Mouse (Mus musculus) heart, embryonic 12.5 days (tissue): ENCODE measurements around the gene Sh2b3. TPM values are rescaled to one million over a fixed set of nuclear protein-coding genes. Genes with fewer than 3 reads are reported as not detected.

Experiments used
- ATAC-seq: fragments of 200-750 bp; cut with Nextera tagmentation; 2 replicates; pipeline ENCODE4 v1.8.0; 2017; ENCODE audit warnings: moderate TSS enrichment, moderate library complexity; ENCODE audit not compliant: insufficient number of reproducible peaks, low FRiP score
- H3K27ac ChIP-seq: fragments of 300-500 bp; sonication (generic); 2 replicates; pipeline ENCODE4 v1.5.1; 2016; ENCODE audit warnings: mild to moderate bottlenecking, moderate library complexity; ENCODE audit not compliant: poor library complexity, severe bottlenecking
- H3K27me3 ChIP-seq: fragments of 300-500 bp; sonication (generic); replicated peaks from 2 replicates; pipeline ENCODE4 v1.6.1; 2016; ENCODE audit warnings: mild to moderate bottlenecking, moderate library complexity
- H3K36me3 ChIP-seq: fragments of 300-500 bp; sonication (generic); 2 replicates; pipeline ENCODE4 v1.6.1; 2016; ENCODE audit warnings: mild to moderate bottlenecking, moderate library complexity
- H3K4me1 ChIP-seq: fragments of 300-500 bp; sonication (generic); replicated peaks from 2 replicates; pipeline ENCODE4 v1.6.1; 2016; ENCODE audit warnings: mild to moderate bottlenecking
- H3K4me2 ChIP-seq: fragments of 300-500 bp; sonication (generic); 2 replicates; pipeline ENCODE4 v1.6.1; 2016; ENCODE audit warnings: mild to moderate bottlenecking, moderate library complexity
- H3K4me3 ChIP-seq: fragments of 300-500 bp; sonication (generic); 2 replicates; pipeline ENCODE4 v1.5.1; 2016; ENCODE audit warnings: mild to moderate bottlenecking
- H3K9ac ChIP-seq: fragments of 300-500 bp; sonication (generic); 2 replicates; pipeline ENCODE4 v1.6.1; 2016; ENCODE audit warnings: mild to moderate bottlenecking, moderate library complexity
- H3K9me3 ChIP-seq: fragments of 300-500 bp; sonication (generic); replicated peaks from 2 replicates; pipeline ENCODE4 v1.6.1; 2016; ENCODE audit warnings: mild to moderate bottlenecking, moderate library complexity
- WGBS: fragments of 180-500 bp; shearing (Covaris S2); methylation state at CpG from one replicate; pipeline ENCODE4 v1.1.7; 2016; 5-methylcytosine and 5-hydroxymethylcytosine counted together
- polyA plus RNA-seq: library from polyadenylated mRNA; unstranded; fragments of >200 nt; fragmentation: Nextera tagmentation; extraction: Ambion mirVana; gene quantifications from 2 replicates; pipeline ENCODE4 v1.2.1, GENCODE M21; 2016

Gene Sh2b3
- polyA plus RNA-seq, 1 experiment from 2014 or later = 22.6 TPM

GRCm38 (mm10) chr5:121812526-121813243 lies 24.8 kb downstream of the Sh2b3 start:
- peaks cover 74% of the 10 kb centered on the region for H3K36me3 ChIP-seq
- 78% methylated on average over 7 of the region's 7 CpGs for WGBS
- no peak for ATAC-seq

GRCm38 (mm10) chr5:121811485-121811931 lies 25.9 kb downstream of the Sh2b3 start:
- WGBS = 76% methylated on average over 5 of the region's 5 CpGs
- Histone ChIP-seq H3K27ac (peak overlapping the region; percentile 56; the same call in 1 of the 2 replicates), H3K36me3 (peaks cover 62% of the 10 kb centered on the region), H3K27me3 (no peaks in the 10 kb centered on the region), H3K4me2 (no peak overlapping the region), H3K4me1 (peaks cover 43% of the 10 kb centered on the region), H3K4me3 (no peak overlapping the region), H3K9ac (no peak overlapping the region), H3K9me3 (no peaks in the 10 kb centered on the region)
- no peak for ATAC-seq

More at GRCm38 (mm10) chr5:121812526-121813243, 24.8 kb downstream of the Sh2b3 start:
- Histone ChIP-seq H3K4me2 (no peak overlapping the region), H3K9me3 (no peaks in the 10 kb centered on the region), H3K27ac (no peak overlapping the region), H3K9ac (peak overlapping the region; percentile 23; the same call in 1 of the 2 replicates), H3K27me3 (no peaks in the 10 kb centered on the region), H3K4me3 (no peak overlapping the region), H3K4me1 (peaks cover 40% of the 10 kb centered on the region)

- Histone ChIP-seq H3K27me3 (no peaks in the 10 kb centered on the region), H3K36me3 (peaks cover 59% of the 10 kb centered on the region), H3K4me2 (peak overlapping the region; percentile 29; the same call in 1 of the 2 replicates), H3K9me3 (no peaks in the 10 kb centered on the region), H3K4me3 (no peak overlapping the region), H3K9ac (0 out of 2 replicates have a peak overlapping the region, but pooled peaks have one; percentile 4), H3K4me1 (peaks cover 43% of the 10 kb centered on the region), H3K27ac (peak overlapping the region; percentile 72)
- WGBS = 80% methylated on average over 17 of the region's 17 CpGs
- ATAC-seq = no peak
These were observed 26.9 kb downstream of the Sh2b3 start for GRCm38 (mm10) chr5:121810331-121811151.

GRCm38 (mm10) chr5:121809667-121810224 lies 27.7 kb downstream of the Sh2b3 start:
- Histone ChIP-seq H3K4me2 (peak overlapping the region; percentile 29; the same call in 1 of the 2 replicates), H3K36me3 (peaks cover 58% of the 10 kb centered on the region), H3K9me3 (no peaks in the 10 kb centered on the region), H3K4me3 (no peak overlapping the region), H3K4me1 (peaks cover 43% of the 10 kb centered on the region), H3K27me3 (no peaks in the 10 kb centered on the region), H3K27ac (peak overlapping the region; percentile 72), H3K9ac (0 out of 2 replicates have a peak overlapping the region, but pooled peaks have one; percentile 4)
- no peak; the same call in 1 of the 2 replicates for ATAC-seq
- 30% methylated on average over 5 of the region's 5 CpGs for WGBS

GRCm38 (mm10) chr5:121808202-121808601 lies 29.2 kb downstream of the Sh2b3 start:
- no peak for ATAC-seq
- Histone ChIP-seq H3K9me3 (no peaks in the 10 kb centered on the region), H3K4me1 (peaks cover 43% of the 10 kb centered on the region), H3K4me3 (no peak overlapping the region), H3K27ac (no peak overlapping the region), H3K9ac (no peak overlapping the region), H3K4me2 (no peak overlapping the region), H3K27me3 (no peaks in the 10 kb centered on the region), H3K36me3 (peaks cover 59% of the 10 kb centered on the region)
- WGBS = 91% methylated on average over 2 of the region's 2 CpGs

- Histone ChIP-seq H3K27ac (no peak overlapping the region), H3K4me2 (no peak overlapping the region), H3K9ac (no peak overlapping the region), H3K4me1 (peaks cover 35% of the 10 kb centered on the region), H3K4me3 (no peak overlapping the region), H3K9me3 (no peaks in the 10 kb centered on the region), H3K36me3 (peaks cover 58% of the 10 kb centered on the region), H3K27me3 (no peaks in the 10 kb centered on the region)
- no peak for ATAC-seq
- WGBS = 90% methylated on average over 3 of the region's 3 CpGs
These were observed 30.3 kb downstream of the Sh2b3 start for GRCm38 (mm10) chr5:121807186-121807585.

GRCm38 (mm10) chr5:121798447-121798846 lies 39.0 kb downstream of the Sh2b3 start:
- no peak overlapping the region for H3K27ac ChIP-seq
- H3K9ac ChIP-seq = no peak overlapping the region
- no peak overlapping the region for H3K4me2 ChIP-seq
- WGBS = 96% methylated on average over 2 of the region's 2 CpGs
- no peaks in the 10 kb centered on the region for H3K9me3 ChIP-seq
- H3K27me3 ChIP-seq = no peaks in the 10 kb centered on the region
- peaks cover 88% of the 10 kb centered on the region for H3K36me3 ChIP-seq
- H3K4me3 ChIP-seq = no peak overlapping the region
- no peaks in the 10 kb centered on the region for H3K4me1 ChIP-seq
- no peak for ATAC-seq

- no peak for ATAC-seq
- H3K36me3 ChIP-seq = peaks cover 83% of the 10 kb centered on the region
- no peak overlapping the region for H3K4me3 ChIP-seq
- H3K27ac ChIP-seq = no peak overlapping the region
- WGBS = 86% methylated on average over 3 of the region's 3 CpGs
- no peaks in the 10 kb centered on the region for H3K9me3 ChIP-seq
- no peaks in the 10 kb centered on the region for H3K4me1 ChIP-seq
- H3K4me2 ChIP-seq = no peak overlapping the region
- no peaks in the 10 kb centered on the region for H3K27me3 ChIP-seq
- H3K9ac ChIP-seq = no peak overlapping the region
These were observed 41.6 kb downstream of the Sh2b3 start for GRCm38 (mm10) chr5:121795800-121796199.

- Histone ChIP-seq H3K9ac (no peak overlapping the region), H3K27ac (no peak overlapping the region), H3K4me2 (no peak overlapping the region), H3K4me3 (no peak overlapping the region), H3K27me3 (no peaks in the 10 kb centered on the region), H3K36me3 (peaks cover 78% of the 10 kb centered on the region), H3K9me3 (no peaks in the 10 kb centered on the region), H3K4me1 (no peaks in the 10 kb centered on the region)
- 87% methylated on average over 5 of the region's 5 CpGs for WGBS
- ATAC-seq = no peak
These were observed 46.4 kb downstream of the Sh2b3 start for GRCm38 (mm10) chr5:121791026-121791425.

GRCm38 (mm10) chr5:121783862-121784500 lies 53.5 kb downstream of the Sh2b3 start:
- H3K27ac ChIP-seq = no peak overlapping the region
- WGBS = 74% methylated on average over 10 of the region's 10 CpGs
- H3K4me2 ChIP-seq = no peak overlapping the region
- H3K27me3 ChIP-seq = no peaks in the 10 kb centered on the region
- no peak overlapping the region for H3K9ac ChIP-seq
- ATAC-seq = no peak
- no peak overlapping the region for H3K4me3 ChIP-seq
- H3K4me1 ChIP-seq = no peaks in the 10 kb centered on the region
- no peaks in the 10 kb centered on the region for H3K9me3 ChIP-seq
- peaks cover 70% of the 10 kb centered on the region for H3K36me3 ChIP-seq
